Mouse (Mus musculus) heart, embryonic 12.5 days (tissue): ENCODE measurements at regions not wholly inside any gene's neighbourhood (a gene's known extent, or its start where the extent isn't known, plus 50 kb on each side); places are given as distances from the start of the nearest gene placed in this dataset.
A peak's percentile ranks its signal among the peaks of the same experiment; 100 is the strongest.
"Not testable (repeated sequence)": the region's sequence is repeated elsewhere in the genome, so short reads cannot be mapped to it uniquely, and the experiment has no call there.

Experiments used
- ATAC-seq: fragments of 200-750 bp; cut with Nextera tagmentation; 2 replicates; pipeline ENCODE4 v1.8.0; 2017; ENCODE audit warnings: moderate TSS enrichment, moderate library complexity; ENCODE audit not compliant: insufficient number of reproducible peaks, low FRiP score
- H3K27ac ChIP-seq: fragments of 300-500 bp; sonication (generic); 2 replicates; pipeline ENCODE4 v1.5.1; 2016; ENCODE audit warnings: mild to moderate bottlenecking, moderate library complexity; ENCODE audit not compliant: poor library complexity, severe bottlenecking
- H3K27me3 ChIP-seq: fragments of 300-500 bp; sonication (generic); replicated peaks from 2 replicates; pipeline ENCODE4 v1.6.1; 2016; ENCODE audit warnings: mild to moderate bottlenecking, moderate library complexity
- H3K36me3 ChIP-seq: fragments of 300-500 bp; sonication (generic); 2 replicates; pipeline ENCODE4 v1.6.1; 2016; ENCODE audit warnings: mild to moderate bottlenecking, moderate library complexity
- H3K4me1 ChIP-seq: fragments of 300-500 bp; sonication (generic); replicated peaks from 2 replicates; pipeline ENCODE4 v1.6.1; 2016; ENCODE audit warnings: mild to moderate bottlenecking
- H3K4me2 ChIP-seq: fragments of 300-500 bp; sonication (generic); 2 replicates; pipeline ENCODE4 v1.6.1; 2016; ENCODE audit warnings: mild to moderate bottlenecking, moderate library complexity
- H3K4me3 ChIP-seq: fragments of 300-500 bp; sonication (generic); 2 replicates; pipeline ENCODE4 v1.5.1; 2016; ENCODE audit warnings: mild to moderate bottlenecking
- H3K9ac ChIP-seq: fragments of 300-500 bp; sonication (generic); 2 replicates; pipeline ENCODE4 v1.6.1; 2016; ENCODE audit warnings: mild to moderate bottlenecking, moderate library complexity
- H3K9me3 ChIP-seq: fragments of 300-500 bp; sonication (generic); replicated peaks from 2 replicates; pipeline ENCODE4 v1.6.1; 2016; ENCODE audit warnings: mild to moderate bottlenecking, moderate library complexity
- WGBS: fragments of 180-500 bp; shearing (Covaris S2); methylation state at CpG from one replicate; pipeline ENCODE4 v1.1.7; 2016; 5-methylcytosine and 5-hydroxymethylcytosine counted together

GRCm38 (mm10) chr10:19494461-19495105, 97.2 kb upstream of the Ifngr1 start:
- H3K9ac ChIP-seq = no peak overlapping the region
- 7% methylated on average over 9 of the region's 9 CpGs for WGBS
- no peaks in the 10 kb centered on the region for H3K27me3 ChIP-seq
- ATAC-seq = peak; percentile 42; the same call in 1 of the 2 replicates
- peak overlapping the region; percentile 61 for H3K27ac ChIP-seq
- peaks cover 4% of the 10 kb centered on the region; the same call in 1 of the 2 replicates for H3K4me1 ChIP-seq
- no peaks in the 10 kb centered on the region for H3K9me3 ChIP-seq
- no peak overlapping the region; the same call in 1 of the 2 replicates for H3K4me3 ChIP-seq
- H3K36me3 ChIP-seq = no peaks in the 10 kb centered on the region
- H3K4me2 ChIP-seq = peak overlapping the region; percentile 52

GRCm38 (mm10) chr10:19498112-19498511, 93.6 kb upstream of the Ifngr1 start:
- Histone ChIP-seq H3K9ac (no peak overlapping the region), H3K9me3 (no peaks in the 10 kb centered on the region), H3K36me3 (no peaks in the 10 kb centered on the region), H3K4me1 (peaks cover 4% of the 10 kb centered on the region; the same call in 1 of the 2 replicates), H3K4me2 (no peak overlapping the region), H3K27me3 (no peaks in the 10 kb centered on the region), H3K27ac (no peak overlapping the region), H3K4me3 (no peak overlapping the region)
- ATAC-seq = no peak
- WGBS = 74% methylated on average over 4 of the region's 4 CpGs

- Histone ChIP-seq H3K4me2 (no peak overlapping the region), H3K9me3 (no peaks in the 10 kb centered on the region), H3K4me1 (peaks cover 6% of the 10 kb centered on the region; the same call in 1 of the 2 replicates), H3K9ac (no peak overlapping the region), H3K36me3 (no peaks in the 10 kb centered on the region), H3K4me3 (no peak overlapping the region), H3K27me3 (no peaks in the 10 kb centered on the region), H3K27ac (no peak overlapping the region)
- ATAC-seq = no peak
- 91% methylated on average over 4 of the region's 4 CpGs for WGBS
Observed at GRCm38 (mm10) chr10:19502874-19503273, 88.9 kb upstream of the Ifngr1 start.

- no peak overlapping the region for H3K4me3 ChIP-seq
- ATAC-seq = no peak
- no peaks in the 10 kb centered on the region for H3K9me3 ChIP-seq
- no peak overlapping the region for H3K4me2 ChIP-seq
- H3K36me3 ChIP-seq = no peaks in the 10 kb centered on the region
- H3K9ac ChIP-seq = no peak overlapping the region
- 45% methylated on average over 8 of the region's 8 CpGs for WGBS
- no peak overlapping the region for H3K27ac ChIP-seq
- H3K27me3 ChIP-seq = no peaks in the 10 kb centered on the region
- H3K4me1 ChIP-seq = peaks cover 6% of the 10 kb centered on the region; the same call in 1 of the 2 replicates
Observed at GRCm38 (mm10) chr10:19503846-19504765, 87.6 kb upstream of the Ifngr1 start.

- H3K4me1 ChIP-seq = peaks cover 6% of the 10 kb centered on the region; the same call in 1 of the 2 replicates
Observed at GRCm38 (mm10) chr10:19505174-19505573, 86.6 kb upstream of the Ifngr1 start.

GRCm38 (mm10) chr10:19505979-19506378, 85.8 kb upstream of the Ifngr1 start:
- Histone ChIP-seq H3K4me2 (no peak overlapping the region), H3K36me3 (no peaks in the 10 kb centered on the region), H3K4me1 (peaks cover 6% of the 10 kb centered on the region; the same call in 1 of the 2 replicates), H3K9me3 (no peaks in the 10 kb centered on the region), H3K27me3 (no peaks in the 10 kb centered on the region), H3K4me3 (no peak overlapping the region), H3K9ac (no peak overlapping the region), H3K27ac (no peak overlapping the region)
- 57% methylated on average over 6 of the region's 6 CpGs for WGBS
- ATAC-seq = no peak

More at GRCm38 (mm10) chr10:19505174-19505573, 86.6 kb upstream of the Ifngr1 start:
- no peak overlapping the region for H3K9ac ChIP-seq
- H3K36me3 ChIP-seq = no peaks in the 10 kb centered on the region
- no peak for ATAC-seq
- no peak overlapping the region for H3K4me3 ChIP-seq
- H3K27me3 ChIP-seq = no peaks in the 10 kb centered on the region
- no peak overlapping the region for H3K4me2 ChIP-seq
- H3K9me3 ChIP-seq = no peaks in the 10 kb centered on the region
- H3K27ac ChIP-seq = no peak overlapping the region
- WGBS = 100% methylated on average over 1 of the region's 1 CpGs

GRCm38 (mm10) chr10:19506434-19506833, 85.3 kb upstream of the Ifngr1 start:
- H3K4me1 ChIP-seq = peaks cover 6% of the 10 kb centered on the region; the same call in 1 of the 2 replicates
- no peaks in the 10 kb centered on the region for H3K36me3 ChIP-seq
- no peak overlapping the region for H3K4me2 ChIP-seq
- H3K9ac ChIP-seq = no peak overlapping the region
- no peaks in the 10 kb centered on the region for H3K27me3 ChIP-seq
- H3K4me3 ChIP-seq = no peak overlapping the region
- no peak for ATAC-seq
- no peaks in the 10 kb centered on the region for H3K9me3 ChIP-seq
- no peak overlapping the region for H3K27ac ChIP-seq

- no peak overlapping the region for H3K4me2 ChIP-seq
- H3K4me3 ChIP-seq = no peak overlapping the region
- no peaks in the 10 kb centered on the region for H3K36me3 ChIP-seq
- WGBS = 59% methylated on average over 5 of the region's 5 CpGs
- H3K4me1 ChIP-seq = peaks cover 6% of the 10 kb centered on the region; the same call in 1 of the 2 replicates
- no peaks in the 10 kb centered on the region for H3K27me3 ChIP-seq
- H3K9me3 ChIP-seq = no peaks in the 10 kb centered on the region
- H3K27ac ChIP-seq = no peak overlapping the region
- no peak for ATAC-seq
- no peak overlapping the region for H3K9ac ChIP-seq
Observed at GRCm38 (mm10) chr10:19508221-19508745, 83.5 kb upstream of the Ifngr1 start.

GRCm38 (mm10) chr10:19510047-19510446, 81.7 kb upstream of the Ifngr1 start:
- no peak overlapping the region for H3K4me2 ChIP-seq
- H3K27me3 ChIP-seq = no peaks in the 10 kb centered on the region
- no peak for ATAC-seq
- no peaks in the 10 kb centered on the region for H3K4me1 ChIP-seq
- 81% methylated on average over 10 of the region's 10 CpGs for WGBS
- no peak overlapping the region for H3K9ac ChIP-seq
- H3K4me3 ChIP-seq = no peak overlapping the region
- no peaks in the 10 kb centered on the region for H3K36me3 ChIP-seq
- no peak overlapping the region for H3K27ac ChIP-seq
- H3K9me3 ChIP-seq = no peaks in the 10 kb centered on the region

GRCm38 (mm10) chr10:19514366-19514765, 77.4 kb upstream of the Ifngr1 start:
- H3K36me3 ChIP-seq, H3K27ac ChIP-seq, H3K4me1 ChIP-seq, H3K4me2 ChIP-seq, H3K27me3 ChIP-seq, ATAC-seq, H3K9me3 ChIP-seq, H3K4me3 ChIP-seq, H3K9ac ChIP-seq: not testable (repeated sequence)

- no peak overlapping the region for H3K27ac ChIP-seq
- H3K27me3 ChIP-seq = no peaks in the 10 kb centered on the region
- H3K9ac ChIP-seq = no peak overlapping the region
- no peak for ATAC-seq
- no peaks in the 10 kb centered on the region for H3K4me1 ChIP-seq
- H3K36me3 ChIP-seq = no peaks in the 10 kb centered on the region
- H3K4me2 ChIP-seq = no peak overlapping the region
- WGBS = 93% methylated on average over 2 of the region's 2 CpGs
- H3K4me3 ChIP-seq = no peak overlapping the region
- peaks cover 2% of the 10 kb centered on the region; the same call in 1 of the 2 replicates for H3K9me3 ChIP-seq
Observed at GRCm38 (mm10) chr10:19514837-19515236, 76.9 kb upstream of the Ifngr1 start.
